Mouse (Mus musculus) midbrain, embryonic 11.5 days (tissue): ENCODE data around the gene Wfdc13. TPM values are rescaled to one million over a fixed set of nuclear protein-coding genes. Genes with fewer than 3 reads are reported as not detected.

Source experiments
- ATAC-seq: fragments of 200-750 bp; cut with Nextera tagmentation; 2 replicates; pipeline ENCODE4 v1.8.0; 2017; ENCODE audit warnings: moderate TSS enrichment, moderate library complexity; ENCODE audit not compliant: low FRiP score
- DNase-seq: peaks from one replicate; pipeline ENCODE4 v3.0.0; 2015; ENCODE audit warnings: low spot score; ENCODE audit errors: missing footprints
- H3K27ac ChIP-seq: fragments of 300-500 bp; sonication (generic); 2 replicates; pipeline ENCODE4 v1.5.1; 2014; ENCODE audit warnings: low read depth, low read length
- H3K27me3 ChIP-seq: fragments of 300-500 bp; sonication (generic); 2 replicates; pipeline ENCODE4 v1.6.1; 2014; ENCODE audit warnings: mild to moderate bottlenecking, low read length, moderate library complexity, mixed read lengths; ENCODE audit not compliant: control insufficient read depth, insufficient read depth
- H3K36me3 ChIP-seq: fragments of 300-500 bp; sonication (generic); 2 replicates; pipeline ENCODE4 v1.6.1; 2014; ENCODE audit warnings: mild to moderate bottlenecking, low read length, moderate library complexity, mixed read lengths; ENCODE audit not compliant: control insufficient read depth, insufficient read depth
- H3K4me1 ChIP-seq: fragments of 300-500 bp; sonication (generic); 2 replicates; pipeline ENCODE4 v1.6.1; 2014; ENCODE audit warnings: low read length; ENCODE audit not compliant: control insufficient read depth, insufficient read depth
- H3K4me2 ChIP-seq: fragments of 300-500 bp; sonication (generic); 2 replicates; pipeline ENCODE4 v1.6.1; 2014; ENCODE audit warnings: mild to moderate bottlenecking, moderate library complexity
- H3K4me3 ChIP-seq: fragments of 300-500 bp; sonication (generic); 2 replicates; pipeline ENCODE4 v1.5.1; 2014; ENCODE audit warnings: low read depth, low read length
- H3K9ac ChIP-seq: fragments of 300-500 bp; sonication (generic); 2 replicates; pipeline ENCODE4 v1.6.1; 2014; ENCODE audit warnings: low read length
- H3K9me3 ChIP-seq: fragments of 300-500 bp; sonication (generic); 2 replicates; pipeline ENCODE4 v1.6.1; 2016; ENCODE audit warnings: low read length; ENCODE audit not compliant: control insufficient read depth
- WGBS: fragments of 180-500 bp; shearing (Covaris S2); extraction: QIAGEN DNeasy Blood & Tissue Kit; methylation state at CpG from one replicate; pipeline ENCODE4 v1.1.7; 2014; 5-methylcytosine and 5-hydroxymethylcytosine counted together
- polyA plus RNA-seq: library from polyadenylated mRNA; unstranded; fragments of >200 nt; fragmentation: Nextera tagmentation; extraction: Ambion mirVana; gene quantifications from 2 replicates; pipeline ENCODE4 v1.2.1, GENCODE M21; 2014

Gene Wfdc13
- polyA plus RNA-seq, 1 experiment from 2014 or later = not detected

- Histone ChIP-seq H3K27me3 (no peaks in the 10 kb centered on the region), H3K4me2 (no peak overlapping the region), H3K9ac (no peak overlapping the region), H3K4me1 (no peaks in the 10 kb centered on the region), H3K27ac (no peak overlapping the region), H3K9me3 (no peaks in the 10 kb centered on the region), H3K36me3 (no peaks in the 10 kb centered on the region), H3K4me3 (no peak overlapping the region)
- DNase-seq (no peak), ATAC-seq (no peak)
- WGBS = 35% methylated on average over 1 of the region's 1 CpGs
Measured at GRCm38 (mm10) chr2:164670938-164671337, 14.0 kb upstream of the Wfdc13 start.

- H3K27ac ChIP-seq = no peak within 1 kb of the TSS
- H3K36me3 ChIP-seq = no peaks in the 10 kb centered on the region
- no peaks in the 10 kb centered on the region for H3K9me3 ChIP-seq
- WGBS = 80% methylated on average over 7 of the region's 7 CpGs
- no peak for DNase-seq
- no peak for ATAC-seq
- H3K4me3 ChIP-seq = no peak within 1 kb of the TSS
- no peaks in the 10 kb centered on the region for H3K27me3 ChIP-seq
- no peak within 1 kb of the TSS for H3K4me2 ChIP-seq
- H3K9ac ChIP-seq = no peak within 1 kb of the TSS
- no peaks in the 10 kb centered on the region for H3K4me1 ChIP-seq
Measured at GRCm38 (mm10) chr2:164673987-164674386, 10.9 kb upstream of the Wfdc13 start, which contains the start of gene Wfdc11. Wfdc11 (minus strand) TSS chr2:164674087.

DNA sequence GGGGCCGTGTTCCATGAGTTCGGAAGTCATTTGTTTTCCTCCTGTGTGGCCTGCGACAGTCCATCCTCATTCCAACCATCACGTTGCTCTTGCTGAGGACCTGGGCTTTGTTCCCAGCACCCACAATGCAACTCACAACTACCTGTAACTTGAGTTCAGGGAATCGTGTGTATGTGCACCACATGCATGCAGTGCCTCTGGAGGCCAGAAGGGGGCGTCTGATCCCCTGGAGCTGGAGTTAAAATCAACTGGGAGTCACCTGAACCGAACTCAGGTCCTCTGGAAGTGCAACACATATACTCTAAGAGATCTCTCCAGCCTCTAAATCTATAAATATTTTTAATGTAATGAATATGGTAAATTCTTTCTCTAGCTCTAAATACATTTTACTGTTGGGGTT, 8.8 kb upstream of the Wfdc13 start:
- no peak for DNase-seq
- ATAC-seq = no peak
- 79% methylated on average over 7 of the region's 7 CpGs for WGBS
- H3K27me3 ChIP-seq = no peaks in the 10 kb centered on the region
- H3K4me3 ChIP-seq = no peak overlapping the region
- no peak overlapping the region for H3K9ac ChIP-seq
- no peak overlapping the region for H3K4me2 ChIP-seq
- H3K27ac ChIP-seq = no peak overlapping the region
- no peaks in the 10 kb centered on the region for H3K36me3 ChIP-seq
- H3K4me1 ChIP-seq = no peaks in the 10 kb centered on the region
- no peaks in the 10 kb centered on the region for H3K9me3 ChIP-seq

DNA sequence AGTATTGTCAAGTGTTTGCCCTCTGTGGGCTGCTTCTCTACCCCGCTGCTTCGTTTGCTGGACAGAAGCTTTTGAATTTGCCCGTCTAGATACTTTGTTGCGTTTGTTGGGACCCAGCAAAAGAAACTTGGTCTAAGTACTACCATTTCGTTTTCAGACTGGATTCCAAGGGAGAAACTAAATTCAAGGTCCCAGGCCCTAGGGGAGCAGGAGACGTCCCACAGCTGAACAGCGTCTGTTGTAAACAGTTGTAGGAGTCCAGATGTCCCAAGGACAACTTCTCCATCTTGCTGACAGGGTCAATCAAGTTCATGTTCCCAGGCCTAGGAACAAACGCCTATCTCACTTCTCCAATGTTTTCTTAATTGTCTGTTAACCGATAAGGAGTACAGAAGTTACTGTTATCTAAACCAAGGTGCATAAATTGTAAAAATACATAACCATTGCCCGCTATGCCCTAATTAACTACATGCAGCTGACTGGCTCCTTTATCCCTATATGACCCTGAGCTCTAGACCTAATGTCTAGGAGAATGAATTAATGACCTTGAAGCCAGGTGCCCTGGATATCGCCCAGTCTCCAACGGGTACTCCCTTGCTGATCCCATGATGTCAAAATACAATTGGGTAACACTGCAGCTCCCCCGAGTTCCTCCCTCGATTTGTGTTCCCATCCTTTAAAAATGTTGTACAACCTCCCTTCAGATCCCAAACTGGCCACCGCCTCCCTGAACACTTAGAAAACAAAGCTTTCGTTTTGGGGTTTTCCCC, 7.8 kb upstream of the Wfdc13 start:
- no peak overlapping the region for H3K4me3 ChIP-seq
- H3K27ac ChIP-seq = no peak overlapping the region
- H3K9me3 ChIP-seq = no peaks in the 10 kb centered on the region
- WGBS = 86% methylated on average over 16 of the region's 16 CpGs
- H3K9ac ChIP-seq = no peak overlapping the region
- ATAC-seq (no peak), DNase-seq (no peak)
- H3K27me3 ChIP-seq = no peaks in the 10 kb centered on the region
- no peak overlapping the region for H3K4me2 ChIP-seq
- H3K36me3 ChIP-seq = no peaks in the 10 kb centered on the region
- no peaks in the 10 kb centered on the region for H3K4me1 ChIP-seq

- no peak overlapping the region; the same call in 1 of the 2 replicates for H3K9ac ChIP-seq
- H3K36me3 ChIP-seq = no peaks in the 10 kb centered on the region
- peak; percentile 81 for ATAC-seq
- no peaks in the 10 kb centered on the region for H3K27me3 ChIP-seq
- WGBS = 24% methylated on average over 19 of the region's 19 CpGs
- peak overlapping the region; percentile 38 for H3K4me2 ChIP-seq
- H3K4me3 ChIP-seq = peak overlapping the region; percentile 10; the same call in 1 of the 2 replicates
- H3K4me1 ChIP-seq = no peaks in the 10 kb centered on the region
- no peaks in the 10 kb centered on the region for H3K9me3 ChIP-seq
- H3K27ac ChIP-seq = no peak overlapping the region
- peak; percentile 96 for DNase-seq
Measured at GRCm38 (mm10) chr2:164678848-164679625, 5.9 kb upstream of the Wfdc13 start.

- H3K27me3 ChIP-seq = no peaks in the 10 kb centered on the region
- no peak for ATAC-seq
- WGBS = 62% methylated on average over 3 of the region's 3 CpGs
- H3K36me3 ChIP-seq = no peaks in the 10 kb centered on the region
- no peaks in the 10 kb centered on the region for H3K9me3 ChIP-seq
- no peak overlapping the region for H3K9ac ChIP-seq
- no peak overlapping the region for H3K4me2 ChIP-seq
- no peak for DNase-seq
- no peak overlapping the region for H3K4me3 ChIP-seq
- no peak overlapping the region for H3K27ac ChIP-seq
- H3K4me1 ChIP-seq = no peaks in the 10 kb centered on the region
Measured at GRCm38 (mm10) chr2:164679906-164680305, 5.0 kb upstream of the Wfdc13 start.

DNA sequence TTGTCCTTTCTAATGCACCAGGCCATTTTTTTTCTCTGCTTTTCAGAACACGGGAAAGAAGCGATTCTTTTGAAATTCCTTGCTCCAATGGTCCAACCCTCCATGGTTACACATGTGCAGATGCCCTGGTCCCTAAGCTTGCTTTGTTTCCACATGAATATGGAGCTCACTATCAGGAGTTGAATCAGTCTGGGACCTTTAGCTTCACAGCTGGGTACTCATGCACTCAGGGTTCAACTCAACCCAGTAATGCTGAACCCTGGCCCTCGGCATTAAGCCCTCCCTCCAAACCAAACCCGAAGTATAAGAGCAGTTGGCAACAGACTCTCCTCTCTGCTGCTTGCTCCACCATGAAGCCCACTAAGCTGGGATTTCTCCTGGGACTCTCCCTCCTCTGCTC, 13.3 kb downstream of the Wfdc13 start, which contains the start of gene Spint4:
Gene Spint4 (plus strand): TSS at position 301 of the 400 bp plus-strand sequence.
- no peak for DNase-seq
- Histone ChIP-seq H3K4me1 (no peaks in the 10 kb centered on the region), H3K4me2 (no peak within 1 kb of the TSS), H3K27ac (no peak within 1 kb of the TSS), H3K36me3 (no peaks in the 10 kb centered on the region), H3K9me3 (no peaks in the 10 kb centered on the region), H3K4me3 (no peak within 1 kb of the TSS), H3K9ac (no peak within 1 kb of the TSS), H3K27me3 (no peaks in the 10 kb centered on the region)
- WGBS = 76% methylated on average over 4 of the region's 4 CpGs
- no peak for ATAC-seq

GRCm38 (mm10) chr2:164700959-164701358, 16.1 kb downstream of the Wfdc13 start:
- H3K9me3 ChIP-seq = no peaks in the 10 kb centered on the region
- WGBS = 81% methylated on average over 5 of the region's 5 CpGs
- no peaks in the 10 kb centered on the region for H3K27me3 ChIP-seq
- H3K27ac ChIP-seq = no peak overlapping the region
- ATAC-seq = no peak
- H3K4me1 ChIP-seq = no peaks in the 10 kb centered on the region
- H3K9ac ChIP-seq = no peak overlapping the region
- H3K4me2 ChIP-seq = no peak overlapping the region
- H3K36me3 ChIP-seq = no peaks in the 10 kb centered on the region
- DNase-seq = no peak
- H3K4me3 ChIP-seq = no peak overlapping the region

DNA sequence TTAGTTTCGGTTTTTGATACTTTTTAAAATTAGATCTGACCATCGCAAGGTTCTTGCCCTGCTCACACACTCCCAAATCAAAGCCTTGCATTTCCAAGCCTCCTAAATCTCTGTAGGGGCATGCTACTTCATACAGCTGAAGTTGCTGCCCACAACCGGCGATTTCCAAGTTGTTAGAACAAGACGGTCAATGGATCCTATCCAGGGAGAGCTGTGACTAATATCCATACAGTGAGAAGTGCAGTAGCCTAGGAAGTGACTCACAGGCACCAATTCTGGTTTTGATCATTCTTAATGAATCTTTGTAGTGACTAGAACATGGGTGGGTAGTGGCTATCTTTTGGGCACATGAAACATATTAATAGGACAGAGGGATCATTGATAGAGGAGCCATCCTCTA, 16.9 kb downstream of the Wfdc13 start:
- no peak for ATAC-seq
- WGBS = 92% methylated on average over 5 of the region's 5 CpGs
- no peak overlapping the region for H3K4me3 ChIP-seq
- no peak overlapping the region for H3K4me2 ChIP-seq
- H3K9me3 ChIP-seq = no peaks in the 10 kb centered on the region
- no peak overlapping the region for H3K9ac ChIP-seq
- H3K27ac ChIP-seq = no peak overlapping the region
- H3K4me1 ChIP-seq = no peaks in the 10 kb centered on the region
- no peaks in the 10 kb centered on the region for H3K27me3 ChIP-seq
- no peaks in the 10 kb centered on the region for H3K36me3 ChIP-seq
- DNase-seq = no peak
